Mouse (Mus musculus) 3134 (cell line): ENCODE measurements around the gene Tent5c.
"Not testable (repeated sequence)": the region's sequence is repeated elsewhere in the genome, so short reads cannot be mapped to it uniquely, and the experiment has no call there.

Source experiments
- DNase-seq: peaks from one replicate; pipeline ENCODE4 v3.0.0-alpha.2; 2011; ENCODE audit warnings: low spot score; ENCODE audit not compliant: insufficient read length; ENCODE audit errors: extremely low read depth

Gene Tent5c

GRCm38 (mm10) chr3:100442499-100442898 is 46.6 kb downstream of the Tent5c start:
- DNase-seq, result no peak

- DNase-seq, result no peak
Observed at GRCm38 (mm10) chr3:100440754-100441153, 48.4 kb downstream of the Tent5c start.

DNA sequence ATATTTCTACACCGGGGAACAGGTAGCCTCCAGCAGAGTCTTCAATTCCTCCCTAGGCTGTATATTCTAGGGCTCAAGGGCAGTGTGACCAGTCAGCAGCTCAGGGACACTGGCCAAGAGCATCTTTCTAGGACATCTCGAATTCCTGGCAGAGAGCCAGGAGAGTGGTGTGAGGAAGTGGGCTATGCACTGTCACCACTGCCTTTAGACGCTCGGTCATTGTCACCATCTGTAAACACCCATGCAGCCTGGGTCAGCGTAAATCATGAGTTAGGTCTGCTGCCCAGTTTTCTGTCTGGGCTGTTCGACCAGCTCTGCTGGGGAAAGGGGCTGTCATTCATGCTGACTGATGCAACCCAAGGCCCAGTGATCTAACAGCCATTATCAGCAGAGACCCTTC is 49.1 kb downstream of the Tent5c start:
- DNase-seq, result no peak

- no peak for DNase-seq
Observed at GRCm38 (mm10) chr3:100439088-100439487, 50.0 kb downstream of the Tent5c start.

DNA sequence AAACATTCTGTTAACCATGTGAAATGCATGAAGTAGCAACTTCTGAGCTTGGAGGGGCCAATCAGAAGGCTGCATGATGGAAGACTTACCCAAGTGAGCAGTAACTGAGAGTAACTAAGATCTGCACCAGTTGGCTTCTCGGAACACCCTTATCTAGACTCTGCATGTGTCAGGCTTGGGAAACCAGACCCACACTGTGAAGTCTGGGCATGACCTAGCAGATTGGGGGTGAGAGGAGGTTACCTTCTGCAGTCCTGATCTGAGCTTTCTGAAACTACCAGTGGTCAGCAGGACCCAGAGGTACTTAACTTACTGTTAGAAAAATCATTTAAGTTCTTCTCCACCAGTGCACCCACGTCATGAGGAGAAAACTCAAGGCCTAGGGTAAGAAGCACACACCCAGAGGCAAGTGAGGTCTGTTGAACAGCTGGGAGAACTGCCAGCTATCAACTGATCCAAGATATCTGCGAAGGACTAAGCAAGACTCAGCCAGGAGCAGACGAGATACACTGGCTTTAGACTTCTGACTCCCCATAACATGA is 50.6 kb downstream of the Tent5c start:
- DNase-seq, result no peak

DNA sequence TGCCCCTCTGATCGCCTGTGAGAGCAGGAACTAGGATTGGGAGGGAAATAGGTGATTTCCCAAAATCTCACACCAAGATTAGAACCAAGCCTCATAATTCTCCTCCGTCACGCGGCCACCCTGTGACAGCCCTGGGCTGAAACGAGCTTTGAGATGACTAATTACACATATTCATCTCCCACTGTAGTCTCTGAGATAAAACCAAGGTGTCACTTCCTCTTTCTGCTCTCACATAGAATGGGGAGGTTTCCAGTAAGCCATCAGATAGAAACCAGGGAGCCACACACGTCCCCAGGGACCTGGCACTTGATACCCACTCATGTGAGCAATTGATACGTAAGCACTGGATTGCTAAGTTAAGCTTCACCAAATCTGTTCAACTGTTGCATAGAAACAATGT is 52.4 kb downstream of the Tent5c start:
- DNase-seq, result no peak

DNA sequence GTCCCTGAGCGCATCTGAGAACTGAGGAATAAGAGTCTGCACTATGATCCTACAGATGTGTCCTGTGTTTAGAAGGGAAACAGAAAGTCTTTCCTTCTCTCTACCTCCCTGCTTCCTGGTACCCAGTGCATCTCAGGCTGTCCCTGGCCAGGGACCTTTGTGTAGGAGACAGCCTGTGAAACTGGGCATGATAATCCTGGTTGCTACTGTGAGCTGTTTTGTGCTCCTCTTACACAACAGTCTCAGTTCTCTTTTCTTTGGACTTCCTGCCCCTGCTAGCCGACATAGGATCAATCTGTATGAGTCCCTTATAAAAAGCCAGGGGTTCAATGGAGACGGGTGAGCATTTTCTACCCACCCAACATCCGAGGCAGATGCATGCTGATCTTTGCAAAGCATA is 57.4 kb downstream of the Tent5c start:
- DNase-seq, result no peak

DNA sequence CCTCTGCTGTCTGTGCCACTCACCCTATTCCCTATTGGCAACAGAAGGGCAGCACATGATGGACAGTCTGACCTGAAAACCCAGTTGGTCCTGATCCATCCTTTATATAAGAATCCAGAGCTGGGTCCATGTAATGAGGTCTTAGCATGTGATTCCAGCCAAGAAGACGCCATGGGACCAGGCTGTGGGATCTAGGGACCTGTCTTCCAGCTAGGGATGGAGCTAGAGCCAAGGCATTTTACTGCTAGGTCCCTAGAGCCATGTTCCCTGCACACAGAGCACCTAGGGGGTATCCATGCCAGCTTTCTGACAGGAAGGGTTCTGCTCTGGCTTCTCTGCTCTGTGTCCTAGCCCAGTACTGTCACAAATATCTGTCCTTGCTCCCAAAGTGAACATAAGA is 58.4 kb downstream of the Tent5c start:
- no peak for DNase-seq

DNA sequence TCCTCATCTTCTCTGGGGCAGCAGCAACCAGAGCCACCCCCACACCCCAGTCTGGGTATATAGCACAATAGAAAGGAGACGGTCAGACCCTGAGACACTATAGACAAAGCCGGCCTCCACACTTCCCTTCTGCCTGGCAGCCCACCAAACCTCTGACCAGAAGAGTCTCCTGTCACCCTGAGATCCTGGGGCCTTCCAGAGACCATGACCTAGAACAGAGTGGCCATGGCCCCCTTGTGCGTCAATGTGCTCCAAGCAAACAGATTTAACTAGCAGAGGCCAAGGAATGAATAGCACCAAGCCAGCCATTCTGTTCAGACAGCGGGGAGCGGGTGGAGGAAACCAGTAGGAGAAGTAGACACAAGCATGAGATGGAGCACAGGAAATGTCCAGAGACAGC is 59.0 kb downstream of the Tent5c start:
- DNase-seq, result no peak

DNA sequence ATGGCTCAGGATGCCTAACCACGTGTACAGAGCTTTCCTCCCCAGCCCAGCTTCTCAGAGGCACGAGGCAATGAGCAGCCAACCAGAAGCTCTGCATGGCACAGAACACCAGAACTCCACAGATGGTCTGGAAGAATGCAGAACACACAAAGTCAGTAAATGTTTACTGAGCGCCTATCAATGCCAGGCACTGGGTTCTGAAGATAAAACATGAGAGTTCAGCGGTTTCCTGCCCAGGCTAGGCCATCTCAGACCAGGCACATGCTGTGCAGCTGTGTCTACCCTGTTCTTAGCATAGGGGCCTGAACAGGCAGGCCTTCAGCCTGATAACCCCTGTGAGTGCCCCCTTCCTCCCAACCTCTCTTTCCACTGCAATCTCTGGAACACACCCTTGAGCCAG is 59.5 kb downstream of the Tent5c start:
- DNase-seq, result no peak

DNA sequence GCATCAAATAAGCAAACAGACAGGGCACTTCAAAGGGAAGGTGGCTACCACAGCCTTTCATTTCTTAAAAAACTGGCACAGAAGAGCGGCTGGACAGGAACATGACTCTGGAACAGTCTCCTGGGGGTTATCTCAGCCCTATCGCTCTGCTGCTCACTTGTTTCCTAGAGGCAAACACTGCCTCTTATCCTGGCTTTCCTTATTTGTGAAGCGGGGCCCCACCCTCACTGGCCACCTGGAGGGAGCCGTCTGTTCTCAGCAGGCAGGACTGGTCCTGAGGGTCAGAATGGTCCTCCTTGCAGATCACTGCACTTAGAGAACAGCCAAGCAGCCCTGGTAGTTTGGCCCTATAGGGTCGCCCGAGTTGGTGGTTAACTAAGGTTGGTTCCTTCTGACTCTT is 61.6 kb downstream of the Tent5c start:
- no peak for DNase-seq

DNA sequence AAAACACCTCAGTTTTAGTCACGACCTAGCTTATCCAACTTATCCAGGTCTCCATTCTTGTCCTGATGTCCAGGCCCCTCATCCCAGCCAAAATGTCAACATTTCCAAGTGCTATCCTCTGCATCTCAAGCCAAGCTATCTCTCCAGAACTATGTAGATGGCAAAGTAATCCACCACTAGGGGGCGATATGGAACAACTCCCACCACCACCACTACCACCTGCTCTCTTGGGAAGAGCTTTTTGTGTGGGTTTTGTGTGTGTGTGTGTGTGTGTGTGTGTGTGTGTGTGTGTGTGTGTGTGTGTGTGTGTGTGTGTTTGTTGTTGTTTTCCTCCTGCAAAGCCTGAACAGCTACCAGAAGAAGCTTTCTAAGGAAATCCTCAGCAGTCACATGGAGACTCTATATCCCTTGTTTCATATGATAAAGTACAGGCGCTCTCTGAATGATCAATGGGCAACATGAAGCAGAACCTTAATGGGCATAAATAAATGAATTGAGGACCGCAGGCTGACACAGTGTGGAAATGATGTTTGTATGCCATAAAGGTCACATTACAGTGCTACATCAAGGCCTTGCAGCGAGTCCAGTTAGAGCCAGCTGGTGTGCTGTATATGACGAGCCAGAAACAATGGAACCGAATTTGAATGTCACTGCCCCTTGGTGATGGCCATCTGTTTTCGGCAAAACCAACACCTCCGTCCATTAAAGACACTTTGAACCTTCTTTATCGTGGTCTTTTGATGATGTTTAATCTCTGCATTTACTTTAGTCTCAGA is 66.5 kb downstream of the Tent5c start:
- no peak for DNase-seq

DNA sequence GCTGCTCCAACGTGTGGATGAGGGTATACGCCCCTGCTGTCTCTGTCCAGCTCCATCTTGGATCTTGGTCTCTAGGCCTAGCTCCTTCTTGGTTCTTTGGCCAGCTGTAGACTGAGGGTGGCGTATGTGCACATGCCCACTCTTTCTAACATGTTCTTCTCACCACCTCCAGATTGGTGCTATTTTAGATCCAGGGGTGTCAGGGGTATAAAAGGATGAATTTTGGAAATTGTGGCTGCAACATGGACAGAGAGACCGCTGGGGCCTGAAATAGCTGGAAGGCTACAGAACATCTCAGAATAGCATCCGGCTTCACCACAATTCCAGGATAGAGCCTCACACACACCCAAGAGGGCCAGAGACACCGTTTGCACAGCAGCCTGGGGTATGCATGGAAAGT is 67.8 kb downstream of the Tent5c start:
- no peak for DNase-seq

GRCm38 (mm10) chr3:100420691-100421056 is 68.5 kb downstream of the Tent5c start:
- no peak for DNase-seq

DNA sequence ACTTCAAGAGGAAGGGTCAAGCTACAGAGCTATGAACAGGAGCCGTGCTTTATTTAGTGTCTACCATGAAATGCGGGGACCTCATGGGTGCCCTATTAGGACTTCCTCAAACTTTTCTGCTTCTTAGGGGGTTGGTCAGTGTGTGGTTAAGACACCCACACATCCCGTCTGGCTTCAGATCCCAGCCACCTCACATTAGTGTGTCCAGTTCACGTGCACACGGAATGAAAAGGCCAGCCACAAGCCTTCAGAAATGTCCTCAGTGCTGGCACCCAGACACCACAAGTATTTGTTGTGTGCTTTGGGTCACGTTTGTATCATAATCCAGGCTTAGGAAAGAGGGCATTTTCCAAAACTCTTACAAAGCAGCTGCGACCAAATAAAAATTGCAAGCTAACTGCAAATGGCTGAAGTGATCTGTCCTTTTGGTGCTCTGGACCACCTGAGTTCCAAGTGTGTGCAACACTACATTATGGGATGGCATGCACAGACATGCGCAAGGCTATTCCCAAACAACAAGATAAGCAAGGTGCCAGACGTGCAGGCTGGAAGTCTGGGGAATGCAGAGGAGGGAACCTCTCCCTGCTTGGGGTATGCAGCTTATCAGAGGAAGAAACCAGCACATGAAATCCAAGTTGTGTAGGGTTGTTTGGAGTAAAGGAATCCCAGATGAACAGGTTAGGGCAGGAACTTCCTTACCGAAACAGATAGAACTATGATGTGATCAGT is 69.0 kb downstream of the Tent5c start:
- DNase-seq, result no peak

DNA sequence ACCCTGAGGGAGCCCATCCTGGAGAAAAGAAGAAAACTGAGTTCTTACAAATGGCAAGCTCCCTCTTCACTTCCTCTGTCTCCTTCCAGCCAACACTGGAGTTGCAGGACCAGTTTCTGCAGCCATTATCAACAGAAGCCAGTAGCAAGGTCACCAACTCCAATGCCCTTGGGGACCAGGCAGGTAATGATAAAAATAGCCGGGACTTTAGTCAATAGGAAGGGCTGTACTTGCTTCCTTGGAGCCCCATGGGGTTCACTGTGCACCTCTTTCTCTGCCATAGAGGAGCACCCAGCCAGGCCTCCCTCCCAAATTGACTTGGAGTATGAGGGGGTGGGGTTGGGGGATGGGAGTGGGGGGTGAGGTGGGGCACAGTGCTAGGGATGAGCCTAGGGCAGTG is 70.7 kb downstream of the Tent5c start:
- DNase-seq, result no peak

GRCm38 (mm10) chr3:100417772-100418311 is 71.3 kb downstream of the Tent5c start:
- no peak for DNase-seq

DNA sequence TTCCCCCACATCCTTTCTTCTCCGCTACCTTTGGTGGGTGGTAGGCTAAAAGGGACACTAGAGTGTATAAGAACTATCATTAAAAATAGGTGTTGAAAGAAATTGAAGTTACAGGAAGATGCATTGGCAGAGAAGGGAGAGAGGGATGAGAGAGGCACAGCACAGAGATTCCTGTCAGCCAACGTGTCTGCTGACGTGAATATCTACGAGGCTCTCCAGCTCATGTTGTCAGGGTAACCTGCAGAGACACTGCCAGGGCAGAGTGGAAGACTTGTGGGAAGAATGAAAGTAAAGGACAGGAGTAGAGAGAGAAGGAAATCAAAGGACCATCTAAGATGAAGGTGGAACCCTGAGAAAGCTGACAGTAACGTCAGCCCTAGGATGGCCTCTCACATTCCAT is 73.5 kb downstream of the Tent5c start:
- no peak for DNase-seq

GRCm38 (mm10) chr3:100413586-100413985 is 75.5 kb downstream of the Tent5c start:
- not testable (repeated sequence) for DNase-seq

DNA sequence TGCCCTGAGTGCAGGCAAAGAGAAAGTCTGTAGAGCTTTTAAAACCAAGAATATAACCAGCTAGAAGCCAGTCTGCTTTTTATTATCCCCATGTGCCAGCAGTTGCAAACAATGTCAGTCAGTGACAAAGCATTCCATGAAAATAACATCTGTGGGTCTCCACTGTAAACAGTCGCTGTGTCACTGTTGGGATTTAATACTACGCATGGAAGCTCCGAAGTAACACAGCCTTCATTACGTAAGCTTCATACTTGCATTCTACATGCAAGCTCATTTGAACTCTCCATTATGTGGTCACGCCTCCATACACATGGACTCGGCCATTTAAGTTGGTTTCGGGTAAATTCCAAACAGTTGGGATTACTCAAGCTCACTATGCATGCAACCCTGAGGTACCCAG is 77.2 kb downstream of the Tent5c start:
- DNase-seq, result no peak

GRCm38 (mm10) chr3:100409280-100409679 is 79.8 kb downstream of the Tent5c start:
- DNase-seq, result no peak
